Mouse (Mus musculus): Measurements from ENCODE around the gene Zfp784.

GRCm38 (mm10) chr7:5052438-5052837, 14.2 kb upstream of the Zfp784 start:
- TF ChIP-seq CTCF (IDR thresholded peaks at IDR 0.05; ENCODE audit: control insufficient read depth, insufficient read depth, low read length) (no peak), POLR2A (IDR thresholded peaks at IDR 0.05; ENCODE audit: borderline replicate concordance, control insufficient read depth, low read depth, low read length) (no peak)
